Mouse (Mus musculus) layer of hippocampus, adult 2 months (tissue): ENCODE results near the gene Prr36. TPM values are rescaled to one million over a fixed set of nuclear protein-coding genes. Genes with fewer than 3 reads are reported as not detected.
A peak's percentile ranks its signal among the peaks of the same experiment; 100 is the strongest.

Experiments
- DNase-seq, 2 experiments: peaks; one replicate each; pipeline ENCODE4 v3.0.0; 2022; ENCODE audit warnings: low spot score in 2 of 2
- H3K27ac ChIP-seq: fragments of 200-600 bp; 2 replicates; pipeline ENCODE4 v1.8.1; 2022
- H3K4me3 ChIP-seq: fragments of 200-600 bp; 2 replicates; pipeline ENCODE4 v1.8.1; 2022; ENCODE audit warnings: mild to moderate bottlenecking
- CTCF ChIP-seq: fragments of 200-600 bp; conservative IDR thresholded peaks from 2 replicates; pipeline ENCODE4 v1.8.1; 2022; ENCODE audit warnings: antibody characterized with exemption, mild to moderate bottlenecking, moderate library complexity
- total RNA-seq, 2 experiments: library from RNA; stranded (reverse); gene quantifications; 2 replicates each; pipeline ENCODE4 v1.2.3; 2021

Gene Prr36
- total RNA-seq, 2 experiments from 2014 or later, result 46.0 to 47.4 TPM

- TF ChIP-seq CTCF, result no peak
Observed at GRCm38 (mm10) chr8:4252934-4253841, 35.9 kb upstream of the Prr36 start, which contains the start of gene Snapc2. Gene Snapc2 (plus strand): TSS chr8:4253080.

GRCm38 (mm10) chr8:4252116-4252760 is 35.0 kb upstream of the Prr36 start:
- peak overlapping the region; percentile 95 for H3K4me3 ChIP-seq
- peak overlapping the region; percentile 97 for H3K27ac ChIP-seq
- TF ChIP-seq CTCF, result no peak
- no peak for DNase-seq

More at GRCm38 (mm10) chr8:4252934-4253841, 35.9 kb upstream of the Prr36 start, which contains the start of gene Snapc2:
- Histone ChIP-seq H3K27ac (peak within 1 kb of the TSS; percentile 97), H3K4me3 (peak within 1 kb of the TSS; percentile 95)
- DNase-seq, result peak; percentile 94

- TF ChIP-seq CTCF, result peak; percentile 97
- DNase-seq, result peak; percentile 86 to 91
- H3K27ac ChIP-seq, result no peak overlapping the region
- H3K4me3 ChIP-seq, result no peak overlapping the region
Observed at GRCm38 (mm10) chr8:4250306-4250970, 33.2 kb upstream of the Prr36 start.

GRCm38 (mm10) chr8:4249213-4249612 is 32.0 kb upstream of the Prr36 start:
- no peak for DNase-seq
- peak overlapping the region; percentile 43; the same call in 1 of the 2 replicates for H3K27ac ChIP-seq
- no peak for TF ChIP-seq CTCF
- no peak overlapping the region for H3K4me3 ChIP-seq

- TF ChIP-seq CTCF, result no peak
- H3K27ac ChIP-seq, result peak within 1 kb of the TSS; percentile 43; the same call in 1 of the 2 replicates
- DNase-seq, result no peak
- no peak within 1 kb of the TSS for H3K4me3 ChIP-seq
Observed at GRCm38 (mm10) chr8:4247951-4248540, 30.8 kb upstream of the Prr36 start, which contains the start of gene Tgfbr3l. Gene Tgfbr3l (plus strand): TSS chr8:4248214.

- TF ChIP-seq CTCF, result no peak
- no peak overlapping the region for H3K27ac ChIP-seq
- no peak overlapping the region for H3K4me3 ChIP-seq
- DNase-seq, result no peak
Observed at GRCm38 (mm10) chr8:4247241-4247640, 30.0 kb upstream of the Prr36 start.

- no peak overlapping the region for H3K27ac ChIP-seq
- no peak for TF ChIP-seq CTCF
- no peak for DNase-seq
- H3K4me3 ChIP-seq, result no peak overlapping the region
Observed at GRCm38 (mm10) chr8:4245737-4246136, 28.5 kb upstream of the Prr36 start.

GRCm38 (mm10) chr8:4245061-4245460 is 27.8 kb upstream of the Prr36 start:
- DNase-seq, result no peak
- no peak overlapping the region for H3K27ac ChIP-seq
- TF ChIP-seq CTCF, result no peak
- H3K4me3 ChIP-seq, result no peak overlapping the region

- no peak for TF ChIP-seq CTCF
- Histone ChIP-seq H3K27ac (peak overlapping the region; percentile 94), H3K4me3 (peak overlapping the region; percentile 92)
- DNase-seq, result no peak
Observed at GRCm38 (mm10) chr8:4239193-4239890, 22.1 kb upstream of the Prr36 start.

- peak; percentile 100 for DNase-seq
- Histone ChIP-seq H3K4me3 (peak within 1 kb of the TSS; percentile 92), H3K27ac (peak within 1 kb of the TSS; percentile 94)
- TF ChIP-seq CTCF, result peak; percentile 80
Observed at GRCm38 (mm10) chr8:4238434-4239192, 21.4 kb upstream of the Prr36 start, which contains the start of the genes Map2k7 and Gm49320. Gene Map2k7 (plus strand): TSS chr8:4238740. Gene Gm49320 (plus strand): TSS chr8:4238865.

GRCm38 (mm10) chr8:4237814-4238433 is 20.7 kb upstream of the Prr36 start:
- H3K4me3 ChIP-seq, result peak overlapping the region; percentile 92
- H3K27ac ChIP-seq, result peak overlapping the region; percentile 94
- no peak for DNase-seq
- TF ChIP-seq CTCF, result no peak
